Mouse (Mus musculus) kidney, adult 9 months (tissue): ENCODE measurements around the gene Dph3.
A peak's percentile ranks its signal among the peaks of the same experiment; 100 is the strongest.
"Not testable (repeated sequence)": the region's sequence is repeated elsewhere in the genome, so short reads cannot be mapped to it uniquely, and the experiment has no call there.

ENCODE experiments used
- DNase-seq: peaks from one replicate; pipeline ENCODE4 v3.0.0; 2022

The Dph3 gene

GRCm38 (mm10) chr14:32085486-32086201 lies at the start of gene Dph3:
Dph3 (minus strand) TSS chr14:32085729.
- peak; percentile 99 for DNase-seq

GRCm38 (mm10) chr14:32134293-32134692 lies 48.8 kb upstream of the Dph3 start:
- DNase-seq: no peak

- DNase-seq: no peak
Observed at GRCm38 (mm10) chr14:32131836-32132235, 46.3 kb upstream of the Dph3 start.

- no peak for DNase-seq
Observed at GRCm38 (mm10) chr14:32128409-32128808, 42.9 kb upstream of the Dph3 start.

GRCm38 (mm10) chr14:32125256-32125655 lies 39.7 kb upstream of the Dph3 start:
- not testable (repeated sequence) for DNase-seq

- no peak for DNase-seq
Observed at GRCm38 (mm10) chr14:32124261-32124660, 38.7 kb upstream of the Dph3 start.

- DNase-seq: peak; percentile 69
Observed at GRCm38 (mm10) chr14:32121920-32122315, 36.4 kb upstream of the Dph3 start.

- no peak for DNase-seq
Observed at GRCm38 (mm10) chr14:32120940-32121919, 35.7 kb upstream of the Dph3 start.

- DNase-seq: not testable (repeated sequence)
Observed at GRCm38 (mm10) chr14:32112124-32112523, 26.6 kb upstream of the Dph3 start.

- DNase-seq: no peak
Observed at GRCm38 (mm10) chr14:32106911-32107310, 21.4 kb upstream of the Dph3 start.

GRCm38 (mm10) chr14:32105663-32106062 lies 20.1 kb upstream of the Dph3 start:
- peak; percentile 62 for DNase-seq

GRCm38 (mm10) chr14:32103556-32103955 lies 18.0 kb upstream of the Dph3 start:
- no peak for DNase-seq

- DNase-seq: no peak
Observed at GRCm38 (mm10) chr14:32098951-32099350, 13.4 kb upstream of the Dph3 start.

- no peak for DNase-seq
Observed at GRCm38 (mm10) chr14:32097691-32098090, 12.2 kb upstream of the Dph3 start.

GRCm38 (mm10) chr14:32096740-32097139 lies 11.2 kb upstream of the Dph3 start:
- no peak for DNase-seq

GRCm38 (mm10) chr14:32095646-32096045 lies 10.1 kb upstream of the Dph3 start:
- no peak for DNase-seq

- no peak for DNase-seq
Observed at GRCm38 (mm10) chr14:32093500-32094117, 8.1 kb upstream of the Dph3 start.

- no peak for DNase-seq
Observed at GRCm38 (mm10) chr14:32093018-32093417, 7.5 kb upstream of the Dph3 start.

- no peak for DNase-seq
Observed at GRCm38 (mm10) chr14:32091704-32092103, 6.2 kb upstream of the Dph3 start.

- no peak for DNase-seq
Observed at GRCm38 (mm10) chr14:32091124-32091523, 5.6 kb upstream of the Dph3 start.

GRCm38 (mm10) chr14:32087584-32088248 lies 2.2 kb upstream of the Dph3 start:
- not testable (repeated sequence) for DNase-seq

GRCm38 (mm10) chr14:32086226-32086625 lies 697 bp upstream of the Dph3 start:
- DNase-seq: no peak
